Mouse (Mus musculus) lung, embryonic 14.5 days (tissue): ENCODE measurements around the gene Reep3. TPM values are rescaled to one million over a fixed set of nuclear protein-coding genes. Genes with fewer than 3 reads are reported as not detected.

ENCODE experiments used
- ATAC-seq: fragments of 200-750 bp; cut with Nextera tagmentation; 2 replicates; pipeline ENCODE4 v1.8.0; 2017; ENCODE audit warnings: mild to moderate bottlenecking, moderate TSS enrichment, moderate library complexity; ENCODE audit not compliant: insufficient read depth
- DNase-seq: peaks from one replicate; pipeline ENCODE4 v3.0.0-alpha.2; 2015
- H3K27ac ChIP-seq: fragments of 300-500 bp; sonication (generic); 2 replicates; pipeline ENCODE4 v1.5.1; 2014; ENCODE audit warnings: low read depth, mild to moderate bottlenecking, moderate library complexity
- H3K27me3 ChIP-seq: fragments of 300-500 bp; sonication (generic); 2 replicates; pipeline ENCODE4 v1.6.1; 2014; ENCODE audit warnings: low read length, control low read depth; ENCODE audit not compliant: insufficient read depth
- H3K36me3 ChIP-seq: fragments of 300-500 bp; sonication (generic); 2 replicates; pipeline ENCODE4 v1.6.1; 2014; ENCODE audit warnings: control low read depth; ENCODE audit not compliant: insufficient read depth
- H3K4me1 ChIP-seq: fragments of 300-500 bp; sonication (generic); 2 replicates; pipeline ENCODE4 v1.6.1; 2014; ENCODE audit warnings: antibody characterized with exemption, control low read depth; ENCODE audit not compliant: insufficient read depth
- H3K4me2 ChIP-seq: fragments of 300-500 bp; sonication (generic); 2 replicates; pipeline ENCODE4 v1.6.1; 2014; ENCODE audit warnings: mild to moderate bottlenecking
- H3K4me3 ChIP-seq: fragments of 300-500 bp; sonication (generic); 2 replicates; pipeline ENCODE4 v1.5.1; 2014; ENCODE audit warnings: low read depth, low read length
- H3K9ac ChIP-seq: fragments of 300-500 bp; sonication (generic); 2 replicates; pipeline ENCODE4 v1.6.1; 2014
- H3K9me3 ChIP-seq: fragments of 300-500 bp; sonication (generic); 2 replicates; pipeline ENCODE4 v1.6.1; 2016; ENCODE audit warnings: low read depth, low read length, control low read depth
- CTCF ChIP-seq: IDR thresholded peaks from 2 replicates; pipeline ENCODE4 v1.5.1; 2016; ENCODE audit warnings: antibody characterized with exemption, low read depth
- WGBS: fragments of 180-500 bp; shearing (Covaris S2); extraction: QIAGEN DNeasy Blood & Tissue Kit; methylation state at CpG from one replicate; pipeline ENCODE4 v1.1.7; 2014; 5-methylcytosine and 5-hydroxymethylcytosine counted together
- polyA plus RNA-seq: library from polyadenylated mRNA; unstranded; fragments of >200 nt; fragmentation: Nextera tagmentation; extraction: Ambion mirVana; gene quantifications from 2 replicates; pipeline ENCODE4 v1.2.1, GENCODE M21; 2014

Gene Reep3
- polyA plus RNA-seq, 1 experiment from 2014 or later = 31.7 TPM

- 59% methylated on average over 12 of the region's 12 CpGs for WGBS
Observed at GRCm38 (mm10) chr10:67045192-67045899, 51.4 kb downstream of the Reep3 start.

GRCm38 (mm10) chr10:67044346-67044745 lies 52.4 kb downstream of the Reep3 start:
- no peak for TF ChIP-seq CTCF
- Histone ChIP-seq H3K27ac (no peak overlapping the region), H3K4me1 (peaks cover 2% of the 10 kb centered on the region; the same call in 1 of the 2 replicates), H3K9me3 (no peaks in the 10 kb centered on the region), H3K27me3 (no peaks in the 10 kb centered on the region), H3K9ac (no peak overlapping the region), H3K4me2 (no peak overlapping the region), H3K36me3 (no peaks in the 10 kb centered on the region), H3K4me3 (no peak overlapping the region)
- DNase-seq (no peak), ATAC-seq (no peak)
- 36% methylated on average over 5 of the region's 5 CpGs for WGBS

More at GRCm38 (mm10) chr10:67045192-67045899, 51.4 kb downstream of the Reep3 start:
- no peaks in the 10 kb centered on the region for H3K9me3 ChIP-seq
- no peak overlapping the region for H3K4me2 ChIP-seq
- no peak for TF ChIP-seq CTCF
- DNase-seq (no peak), ATAC-seq (no peak)
- H3K27ac ChIP-seq = no peak overlapping the region
- H3K4me1 ChIP-seq = peaks cover 2% of the 10 kb centered on the region; the same call in 1 of the 2 replicates
- no peak overlapping the region for H3K9ac ChIP-seq
- H3K36me3 ChIP-seq = no peaks in the 10 kb centered on the region
- no peaks in the 10 kb centered on the region for H3K27me3 ChIP-seq
- no peak overlapping the region for H3K4me3 ChIP-seq

- DNase-seq (no peak), ATAC-seq (no peak)
- Histone ChIP-seq H3K4me3 (no peak overlapping the region), H3K9me3 (no peaks in the 10 kb centered on the region), H3K27me3 (no peaks in the 10 kb centered on the region), H3K9ac (no peak overlapping the region), H3K4me2 (no peak overlapping the region), H3K4me1 (peaks cover 2% of the 10 kb centered on the region; the same call in 1 of the 2 replicates), H3K36me3 (no peaks in the 10 kb centered on the region), H3K27ac (no peak overlapping the region)
- WGBS = 85% methylated on average over 7 of the region's 7 CpGs
- TF ChIP-seq CTCF = no peak
Observed at GRCm38 (mm10) chr10:67043236-67043635, 53.5 kb downstream of the Reep3 start.

GRCm38 (mm10) chr10:67040410-67040809 lies 56.3 kb downstream of the Reep3 start:
- WGBS = 91% methylated on average over 3 of the region's 3 CpGs
- DNase-seq = no peak
- H3K4me1 ChIP-seq = no peaks in the 10 kb centered on the region

GRCm38 (mm10) chr10:67039001-67039400 lies 57.7 kb downstream of the Reep3 start:
- WGBS = 64% methylated on average over 17 of the region's 17 CpGs
- ATAC-seq = no peak
- no peaks in the 10 kb centered on the region; the same call in 1 of the 2 replicates for H3K36me3 ChIP-seq

More at GRCm38 (mm10) chr10:67040410-67040809, 56.3 kb downstream of the Reep3 start:
- H3K4me2 ChIP-seq = no peak overlapping the region
- no peaks in the 10 kb centered on the region; the same call in 1 of the 2 replicates for H3K36me3 ChIP-seq
- no peaks in the 10 kb centered on the region for H3K27me3 ChIP-seq
- no peak for TF ChIP-seq CTCF
- no peaks in the 10 kb centered on the region for H3K9me3 ChIP-seq
- no peak overlapping the region for H3K4me3 ChIP-seq
- H3K9ac ChIP-seq = no peak overlapping the region
- no peak overlapping the region for H3K27ac ChIP-seq
- no peak for ATAC-seq

GRCm38 (mm10) chr10:67036542-67036941 lies 60.2 kb downstream of the Reep3 start:
- Histone ChIP-seq H3K4me2 (no peak overlapping the region), H3K36me3 (peaks cover 4% of the 10 kb centered on the region; the same call in 1 of the 2 replicates), H3K4me3 (no peak overlapping the region), H3K9ac (no peak overlapping the region), H3K27ac (no peak overlapping the region), H3K27me3 (no peaks in the 10 kb centered on the region), H3K4me1 (no peaks in the 10 kb centered on the region), H3K9me3 (no peaks in the 10 kb centered on the region)
- no peak for ATAC-seq
- TF ChIP-seq CTCF = no peak
- DNase-seq = no peak
- 89% methylated on average over 10 of the region's 10 CpGs for WGBS

More at GRCm38 (mm10) chr10:67039001-67039400, 57.7 kb downstream of the Reep3 start:
- no peaks in the 10 kb centered on the region for H3K4me1 ChIP-seq
- H3K27ac ChIP-seq = no peak overlapping the region
- H3K27me3 ChIP-seq = no peaks in the 10 kb centered on the region
- no peak overlapping the region for H3K4me2 ChIP-seq
- no peaks in the 10 kb centered on the region for H3K9me3 ChIP-seq
- TF ChIP-seq CTCF = no peak
- no peak overlapping the region for H3K9ac ChIP-seq
- DNase-seq = no peak
- H3K4me3 ChIP-seq = no peak overlapping the region

- Histone ChIP-seq H3K4me3 (no peak overlapping the region), H3K9me3 (no peaks in the 10 kb centered on the region), H3K4me1 (no peaks in the 10 kb centered on the region), H3K4me2 (no peak overlapping the region), H3K27ac (no peak overlapping the region), H3K9ac (no peak overlapping the region), H3K27me3 (no peaks in the 10 kb centered on the region), H3K36me3 (peaks cover 4% of the 10 kb centered on the region; the same call in 1 of the 2 replicates)
- WGBS = 86% methylated on average over 5 of the region's 5 CpGs
- ATAC-seq = no peak
- no peak for DNase-seq
- no peak for TF ChIP-seq CTCF
Observed at GRCm38 (mm10) chr10:67036141-67036540, 60.6 kb downstream of the Reep3 start.
